Mouse (Mus musculus): ENCODE data around the gene Pth1r. TPM values are rescaled to one million over a fixed set of nuclear protein-coding genes. Genes with fewer than 3 reads are reported as not detected.

Gene Pth1r
- polyA plus RNA-seq, 1 experiment from 2014 or later = 33.7 TPM

GRCm38 (mm10) chr9:110718071-110718470 is 28.9 kb downstream of the Pth1r start:
- no peaks in the 10 kb centered on the region for H3K9me3 ChIP-seq (ENCODE audit: control insufficient read depth, low read length)
- H3K4me3 ChIP-seq (ENCODE audit: low read depth, low read length) = no peak overlapping the region
- H3K27me3 ChIP-seq (ENCODE audit: control insufficient read depth, insufficient read depth, low read length) = no peaks in the 10 kb centered on the region
- H3K4me2 ChIP-seq (ENCODE audit: low read depth) = no peak overlapping the region
- no peaks in the 10 kb centered on the region for H3K36me3 ChIP-seq (ENCODE audit: control insufficient read depth, insufficient read depth, low read length)
- DNase-seq (ENCODE audit: low spot score) (no peak), ATAC-seq (ENCODE audit: insufficient read depth, low FRiP score, low TSS enrichment) (no peak)
- no peak overlapping the region for H3K27ac ChIP-seq (ENCODE audit: low read depth, low read length)
- 0 out of 2 replicates have a peak, but pooled peaks cover 2% of the 10 kb centered on the region for H3K4me1 ChIP-seq (ENCODE audit: control insufficient read depth, insufficient read depth, low read length)
- H3K9ac ChIP-seq (ENCODE audit: low read length) = no peak overlapping the region
- WGBS = 93% methylated on average over 6 of the region's 6 CpGs

DNA sequence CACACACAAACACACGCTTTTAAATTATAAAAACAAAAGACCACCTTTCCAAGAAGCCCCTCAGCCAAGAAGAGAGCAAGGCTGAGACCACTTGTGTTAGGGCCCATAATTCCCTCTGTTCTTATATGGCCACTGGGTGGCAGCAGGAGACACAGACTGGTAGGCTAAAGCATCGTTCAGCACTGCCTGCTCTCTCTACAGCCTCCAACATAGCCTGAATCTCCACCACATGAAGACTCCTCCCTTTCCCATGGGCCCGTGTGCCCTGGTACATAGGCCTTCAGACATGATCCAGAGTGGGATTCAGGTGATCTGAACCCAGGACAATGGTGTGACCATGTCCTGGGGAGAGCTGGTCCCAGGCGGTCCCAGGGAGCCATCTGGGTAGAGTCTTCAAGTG is 30.2 kb downstream of the Pth1r start:
- ATAC-seq (ENCODE audit: insufficient read depth, low FRiP score, low TSS enrichment) (peak; percentile 61; the same call in 1 of the 2 replicates), DNase-seq (ENCODE audit: low spot score) (peak; percentile 68)
- Histone ChIP-seq H3K4me3 (ENCODE audit: low read depth, low read length) (no peak overlapping the region), H3K4me2 (ENCODE audit: low read depth) (no peak overlapping the region), H3K9me3 (ENCODE audit: control insufficient read depth, low read length) (no peaks in the 10 kb centered on the region), H3K4me1 (ENCODE audit: control insufficient read depth, insufficient read depth, low read length) (0 out of 2 replicates have a peak, but pooled peaks cover 2% of the 10 kb centered on the region), H3K27ac (ENCODE audit: low read depth, low read length) (no peak overlapping the region), H3K36me3 (ENCODE audit: control insufficient read depth, insufficient read depth, low read length) (no peaks in the 10 kb centered on the region), H3K9ac (ENCODE audit: low read length) (no peak overlapping the region), H3K27me3 (ENCODE audit: control insufficient read depth, insufficient read depth, low read length) (no peaks in the 10 kb centered on the region)
- WGBS = 28% methylated on average over 4 of the region's 4 CpGs

- DNase-seq (ENCODE audit: low spot score) = no peak
Observed at GRCm38 (mm10) chr9:110715426-110715825, 31.5 kb downstream of the Pth1r start.

GRCm38 (mm10) chr9:110713389-110713788 is 33.6 kb downstream of the Pth1r start:
- DNase-seq (ENCODE audit: low spot score) (no peak), ATAC-seq (ENCODE audit: insufficient read depth, low FRiP score, low TSS enrichment) (no peak)
- H3K4me3 ChIP-seq (ENCODE audit: low read depth, low read length) = no peak overlapping the region
- no peak overlapping the region for H3K9ac ChIP-seq (ENCODE audit: low read length)
- 67% methylated on average over 1 of the region's 1 CpGs for WGBS
- no peak overlapping the region for H3K4me2 ChIP-seq (ENCODE audit: low read depth)
- no peaks in the 10 kb centered on the region for H3K9me3 ChIP-seq (ENCODE audit: control insufficient read depth, low read length)
- no peaks in the 10 kb centered on the region for H3K27me3 ChIP-seq (ENCODE audit: control insufficient read depth, insufficient read depth, low read length)
- no peaks in the 10 kb centered on the region for H3K4me1 ChIP-seq (ENCODE audit: control insufficient read depth, insufficient read depth, low read length)
- no peaks in the 10 kb centered on the region for H3K36me3 ChIP-seq (ENCODE audit: control insufficient read depth, insufficient read depth, low read length)
- no peak overlapping the region for H3K27ac ChIP-seq (ENCODE audit: low read depth, low read length)

More at GRCm38 (mm10) chr9:110715426-110715825, 31.5 kb downstream of the Pth1r start:
- Histone ChIP-seq H3K36me3 (ENCODE audit: control insufficient read depth, insufficient read depth, low read length) (no peaks in the 10 kb centered on the region), H3K4me1 (ENCODE audit: control insufficient read depth, insufficient read depth, low read length) (0 out of 2 replicates have a peak, but pooled peaks cover 2% of the 10 kb centered on the region), H3K4me2 (ENCODE audit: low read depth) (no peak overlapping the region), H3K9me3 (ENCODE audit: control insufficient read depth, low read length) (no peaks in the 10 kb centered on the region), H3K4me3 (ENCODE audit: low read depth, low read length) (no peak overlapping the region), H3K27ac (ENCODE audit: low read depth, low read length) (no peak overlapping the region), H3K27me3 (ENCODE audit: control insufficient read depth, insufficient read depth, low read length) (no peaks in the 10 kb centered on the region), H3K9ac (ENCODE audit: low read length) (no peak overlapping the region)
- WGBS = 50% methylated on average over 1 of the region's 1 CpGs
- no peak for ATAC-seq (ENCODE audit: insufficient read depth, low FRiP score, low TSS enrichment)

DNA sequence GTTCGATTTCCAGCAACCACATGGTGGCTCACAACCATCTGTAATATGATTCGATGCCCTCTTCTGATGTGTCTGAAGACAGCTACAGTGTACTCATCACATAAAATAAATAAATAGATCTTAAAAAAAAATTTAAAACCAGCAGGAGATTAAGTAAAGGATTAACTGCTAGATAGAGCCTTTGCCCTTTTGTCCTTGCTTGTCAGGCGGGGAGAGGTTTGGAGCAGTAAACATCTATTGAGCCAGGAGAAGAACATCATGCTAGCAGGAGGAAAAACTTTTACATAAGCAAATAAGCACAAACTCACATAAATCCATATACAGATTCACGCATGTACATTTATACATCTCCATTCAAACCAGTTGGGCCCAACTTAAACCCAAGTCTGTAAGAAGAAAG is 34.4 kb downstream of the Pth1r start:
- H3K36me3 ChIP-seq (ENCODE audit: control insufficient read depth, insufficient read depth, low read length) = no peaks in the 10 kb centered on the region
- ATAC-seq (ENCODE audit: insufficient read depth, low FRiP score, low TSS enrichment) = no peak
- 89% methylated on average over 4 of the region's 4 CpGs for WGBS

GRCm38 (mm10) chr9:110711996-110712395 is 34.9 kb downstream of the Pth1r start:
- Histone ChIP-seq H3K9me3 (ENCODE audit: control insufficient read depth, low read length) (no peaks in the 10 kb centered on the region), H3K27ac (ENCODE audit: low read depth, low read length) (no peak overlapping the region), H3K4me3 (ENCODE audit: low read depth, low read length) (no peak overlapping the region), H3K4me1 (ENCODE audit: control insufficient read depth, insufficient read depth, low read length) (no peaks in the 10 kb centered on the region), H3K36me3 (ENCODE audit: control insufficient read depth, insufficient read depth, low read length) (no peaks in the 10 kb centered on the region), H3K4me2 (ENCODE audit: low read depth) (no peak overlapping the region), H3K9ac (ENCODE audit: low read length) (no peak overlapping the region), H3K27me3 (ENCODE audit: control insufficient read depth, insufficient read depth, low read length) (no peaks in the 10 kb centered on the region)
- DNase-seq (ENCODE audit: low spot score) (no peak), ATAC-seq (ENCODE audit: insufficient read depth, low FRiP score, low TSS enrichment) (no peak)
- WGBS = 96% methylated on average over 6 of the region's 6 CpGs

More for the DNA sequence above, 34.4 kb downstream of the Pth1r start:
- DNase-seq (ENCODE audit: low spot score) = no peak
- H3K4me2 ChIP-seq (ENCODE audit: low read depth) = no peak overlapping the region
- H3K4me3 ChIP-seq (ENCODE audit: low read depth, low read length) = no peak overlapping the region
- H3K9ac ChIP-seq (ENCODE audit: low read length) = no peak overlapping the region
- no peaks in the 10 kb centered on the region for H3K27me3 ChIP-seq (ENCODE audit: control insufficient read depth, insufficient read depth, low read length)
- H3K4me1 ChIP-seq (ENCODE audit: control insufficient read depth, insufficient read depth, low read length) = no peaks in the 10 kb centered on the region
- H3K27ac ChIP-seq (ENCODE audit: low read depth, low read length) = no peak overlapping the region
- H3K9me3 ChIP-seq (ENCODE audit: control insufficient read depth, low read length) = no peaks in the 10 kb centered on the region

- ATAC-seq (ENCODE audit: insufficient read depth, low FRiP score, low TSS enrichment) (no peak), DNase-seq (ENCODE audit: low spot score) (no peak)
- Histone ChIP-seq H3K27me3 (ENCODE audit: control insufficient read depth, insufficient read depth, low read length) (no peaks in the 10 kb centered on the region), H3K9ac (ENCODE audit: low read length) (no peak overlapping the region), H3K9me3 (ENCODE audit: control insufficient read depth, low read length) (no peaks in the 10 kb centered on the region), H3K4me2 (ENCODE audit: low read depth) (no peak overlapping the region), H3K4me3 (ENCODE audit: low read depth, low read length) (no peak overlapping the region), H3K36me3 (ENCODE audit: control insufficient read depth, insufficient read depth, low read length) (no peaks in the 10 kb centered on the region), H3K27ac (ENCODE audit: low read depth, low read length) (no peak overlapping the region), H3K4me1 (ENCODE audit: control insufficient read depth, insufficient read depth, low read length) (no peaks in the 10 kb centered on the region)
- 100% methylated on average over 1 of the region's 1 CpGs for WGBS
Observed at GRCm38 (mm10) chr9:110711532-110711931, 35.4 kb downstream of the Pth1r start.

- no peak overlapping the region for H3K4me2 ChIP-seq (ENCODE audit: low read depth)
- no peaks in the 10 kb centered on the region; the same call in 1 of the 2 replicates for H3K36me3 ChIP-seq (ENCODE audit: control insufficient read depth, insufficient read depth, low read length)
- WGBS = 50% methylated on average over 5 of the region's 5 CpGs
- no peak overlapping the region for H3K4me3 ChIP-seq (ENCODE audit: low read depth, low read length)
- H3K9ac ChIP-seq (ENCODE audit: low read length) = no peak overlapping the region
- H3K9me3 ChIP-seq (ENCODE audit: control insufficient read depth, low read length) = no peaks in the 10 kb centered on the region
- no peak overlapping the region for H3K27ac ChIP-seq (ENCODE audit: low read depth, low read length)
- DNase-seq (ENCODE audit: low spot score) (peak; percentile 75), ATAC-seq (ENCODE audit: insufficient read depth, low FRiP score, low TSS enrichment) (peak; percentile 48; the same call in 1 of the 2 replicates)
- no peaks in the 10 kb centered on the region for H3K27me3 ChIP-seq (ENCODE audit: control insufficient read depth, insufficient read depth, low read length)
- H3K4me1 ChIP-seq (ENCODE audit: control insufficient read depth, insufficient read depth, low read length) = no peaks in the 10 kb centered on the region
Observed at GRCm38 (mm10) chr9:110709640-110710258, 37.2 kb downstream of the Pth1r start.

DNA sequence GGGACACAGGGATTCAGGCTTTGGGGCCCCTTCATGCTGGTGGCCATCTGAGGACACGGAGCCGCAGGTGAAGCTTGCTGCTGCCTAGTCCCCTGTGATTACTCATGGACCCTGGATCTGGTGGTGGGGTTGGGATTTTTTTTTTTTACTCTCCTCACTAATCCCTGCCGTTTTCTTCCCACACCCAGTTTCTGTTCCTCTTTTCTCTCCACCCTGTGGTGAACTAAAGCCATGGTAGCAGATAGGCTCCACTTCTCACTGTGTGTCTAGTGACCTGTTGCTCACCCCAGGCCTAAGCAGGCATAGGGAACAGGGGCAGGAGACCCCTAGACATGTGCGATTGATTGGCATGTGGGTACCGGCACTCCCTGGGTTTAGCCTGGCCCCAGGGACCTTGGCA is 40.2 kb downstream of the Pth1r start:
- DNase-seq (ENCODE audit: low spot score) (no peak), ATAC-seq (ENCODE audit: insufficient read depth, low FRiP score, low TSS enrichment) (no peak)
- Histone ChIP-seq H3K9me3 (ENCODE audit: control insufficient read depth, low read length) (no peaks in the 10 kb centered on the region), H3K4me1 (ENCODE audit: control insufficient read depth, insufficient read depth, low read length) (no peaks in the 10 kb centered on the region), H3K4me2 (ENCODE audit: low read depth) (no peak overlapping the region), H3K27ac (ENCODE audit: low read depth, low read length) (no peak overlapping the region), H3K4me3 (ENCODE audit: low read depth, low read length) (no peak overlapping the region), H3K9ac (ENCODE audit: low read length) (no peak overlapping the region), H3K36me3 (ENCODE audit: control insufficient read depth, insufficient read depth, low read length) (no peaks in the 10 kb centered on the region; the same call in 1 of the 2 replicates), H3K27me3 (ENCODE audit: control insufficient read depth, insufficient read depth, low read length) (no peaks in the 10 kb centered on the region)
- 87% methylated on average over 5 of the region's 5 CpGs for WGBS

All from neural tube, embryonic 11.5 days (tissue).